In the genomic region with DNA sequence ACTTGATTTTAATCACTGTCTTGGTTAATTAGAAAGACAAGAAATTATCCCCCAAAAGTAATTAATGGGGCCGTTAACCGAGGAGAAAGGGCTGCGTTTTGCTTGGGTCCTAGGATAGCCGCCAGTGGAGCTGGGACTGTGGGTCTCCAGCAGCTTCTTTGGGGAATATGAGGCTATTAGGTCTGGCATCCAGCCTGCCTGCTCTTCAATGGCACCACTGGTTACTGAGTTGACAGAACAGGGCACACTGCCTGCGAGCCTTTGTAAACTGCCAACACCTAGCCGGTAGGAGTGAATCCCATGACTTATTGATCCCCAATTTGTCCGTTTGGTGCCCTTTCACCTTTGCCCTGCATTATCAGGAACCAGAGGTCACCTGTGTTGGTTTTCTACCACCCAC, we compare ENCODE assay signal across 13 mouse cellular contexts. TPM values are rescaled to one million over a fixed set of nuclear protein-coding genes. Genes with fewer than 3 reads are reported as not detected.
DNase-seq lines count a peak whose midpoint lies in the region; ATAC-seq and TF ChIP-seq lines count a peak whose summit lies in the region.
"Had no signal": no experiment of that assay in that cellular context is flagged by ENCODE, and none has a peak within 500 bp of the region (broad histone marks: within the 10 kb centered on the region; RNA-seq: fewer than 3 reads in every experiment).

No protein-coding gene starts in this region.

- H3K27me3 ChIP-seq in forebrain, embryonic 14.5 days (replicated peaks; ENCODE audit: control insufficient read depth, insufficient read depth, low read length) = 0 out of 2 replicates have a peak, but pooled peaks cover 2% of the 10 kb centered on the region
- peaks cover 29% of the 10 kb centered on the region for H3K27me3 ChIP-seq in forebrain, embryonic 12.5 days
- no peaks in the 10 kb centered on the region for H3K27me3 ChIP-seq in liver, postnatal 0 days (ENCODE audit: insufficient read depth, low read length)
- H3K27me3 ChIP-seq in liver, embryonic 11.5 days (replicated peaks; ENCODE audit: control insufficient read depth, insufficient read depth, low read length) = peaks cover 14% of the 10 kb centered on the region
- H3K27me3 ChIP-seq in heart, embryonic 12.5 days (replicated peaks) = peaks cover 16% of the 10 kb centered on the region; the same call in 1 of the 2 replicates

- ATAC-seq in forebrain, embryonic 14.5 days = no peak
- ATAC-seq in forebrain, embryonic 12.5 days (ENCODE audit: low FRiP score) = no peak
- peak; percentile 77 for ATAC-seq in liver, postnatal 0 days
- ATAC-seq in liver, embryonic 11.5 days (replicated peaks; ENCODE audit: low FRiP score) = no peak
- ATAC-seq in heart, embryonic 12.5 days (ENCODE audit: insufficient number of reproducible peaks, low FRiP score) = no peak
- ATAC-seq: midbrain, embryonic 16.5 days had no signal

- no peak overlapping the region for H3K4me3 ChIP-seq in forebrain, embryonic 14.5 days (ENCODE audit: low read depth, low read length)
- H3K4me3 ChIP-seq in forebrain, embryonic 12.5 days (replicated peaks) = no peak overlapping the region
- H3K4me3 ChIP-seq in liver, postnatal 0 days (ENCODE audit: low read depth, low read length) = no peak overlapping the region
- H3K4me3 ChIP-seq in liver, embryonic 11.5 days (ENCODE audit: low read depth, low read length) = no peak overlapping the region
- no peak overlapping the region for H3K4me3 ChIP-seq in heart, embryonic 12.5 days
- H3K4me3 ChIP-seq: hindbrain, embryonic 12.5 days; limb, embryonic 12.5 days; liver, embryonic 15.5 days had no signal

- WGBS in forebrain, embryonic 14.5 days = 19% methylated on average over 7 of the region's 7 CpGs
- WGBS in forebrain, embryonic 12.5 days = 37% methylated on average over 7 of the region's 7 CpGs
- 69% methylated on average over 7 of the region's 7 CpGs for WGBS in liver, postnatal 0 days (ENCODE audit: insufficient replicate concordance)
- WGBS in liver, embryonic 11.5 days = 64% methylated on average over 7 of the region's 7 CpGs
- WGBS in heart, embryonic 12.5 days = 65% methylated on average over 7 of the region's 7 CpGs

- no peaks in the 10 kb centered on the region for H3K9me3 ChIP-seq in forebrain, embryonic 14.5 days (replicated peaks; ENCODE audit: control insufficient read depth, low read length)
- no peaks in the 10 kb centered on the region for H3K9me3 ChIP-seq in forebrain, embryonic 12.5 days
- no peaks in the 10 kb centered on the region for H3K9me3 ChIP-seq in liver, postnatal 0 days (ENCODE audit: low read length)
- H3K9me3 ChIP-seq in liver, embryonic 11.5 days (ENCODE audit: control insufficient read depth, low read length) = no peaks in the 10 kb centered on the region
- no peaks in the 10 kb centered on the region for H3K9me3 ChIP-seq in heart, embryonic 12.5 days (replicated peaks)
- H3K9me3 ChIP-seq: hindbrain, embryonic 12.5 days; limb, embryonic 12.5 days; liver, embryonic 15.5 days had no signal

- peaks cover 22% of the 10 kb centered on the region for H3K4me1 ChIP-seq in forebrain, embryonic 14.5 days (ENCODE audit: control insufficient read depth, insufficient read depth, low read length)
- H3K4me1 ChIP-seq in forebrain, embryonic 12.5 days = peaks cover 18% of the 10 kb centered on the region
- H3K4me1 ChIP-seq in liver, postnatal 0 days (ENCODE audit: insufficient read depth) = peaks cover 9% of the 10 kb centered on the region; the same call in 1 of the 2 replicates
- peaks cover 6% of the 10 kb centered on the region for H3K4me1 ChIP-seq in liver, embryonic 11.5 days (replicated peaks; ENCODE audit: control insufficient read depth, insufficient read depth, low read length)
- peaks cover 20% of the 10 kb centered on the region for H3K4me1 ChIP-seq in heart, embryonic 12.5 days (replicated peaks)

- H3K9ac ChIP-seq in forebrain, embryonic 14.5 days (ENCODE audit: low read length) = no peak overlapping the region
- H3K9ac ChIP-seq in forebrain, embryonic 12.5 days = no peak overlapping the region
- H3K9ac ChIP-seq in liver, postnatal 0 days (replicated peaks) = no peak overlapping the region
- H3K9ac ChIP-seq in liver, embryonic 11.5 days (ENCODE audit: low read depth, low read length) = no peak overlapping the region
- no peak overlapping the region for H3K9ac ChIP-seq in heart, embryonic 12.5 days
- H3K9ac ChIP-seq: liver, embryonic 15.5 days had no signal

- no peak for TF ChIP-seq CTCF in liver, postnatal 0 days (IDR thresholded peaks at IDR 0.05; ENCODE audit: low read depth)

- no peak overlapping the region for H3K27ac ChIP-seq in forebrain, embryonic 14.5 days (ENCODE audit: low read depth, low read length)
- no peak overlapping the region for H3K27ac ChIP-seq in forebrain, embryonic 12.5 days
- H3K27ac ChIP-seq in liver, postnatal 0 days (ENCODE audit: low read depth) = no peak overlapping the region
- no peak overlapping the region for H3K27ac ChIP-seq in liver, embryonic 11.5 days (ENCODE audit: low read depth, low read length)
- H3K27ac ChIP-seq in heart, embryonic 12.5 days (ENCODE audit: poor library complexity, severe bottlenecking) = no peak overlapping the region
- H3K27ac ChIP-seq: hindbrain, embryonic 12.5 days; limb, embryonic 12.5 days; liver, embryonic 15.5 days had no signal

- no peaks in the 10 kb centered on the region for H3K36me3 ChIP-seq in forebrain, embryonic 14.5 days (ENCODE audit: control insufficient read depth, insufficient read depth, low read length)
- H3K36me3 ChIP-seq in forebrain, embryonic 12.5 days (replicated peaks) = no peaks in the 10 kb centered on the region
- H3K36me3 ChIP-seq in liver, postnatal 0 days (replicated peaks; ENCODE audit: insufficient read depth, low read length) = no peaks in the 10 kb centered on the region
- no peaks in the 10 kb centered on the region for H3K36me3 ChIP-seq in liver, embryonic 11.5 days (ENCODE audit: control insufficient read depth, insufficient read depth, low read length)
- H3K36me3 ChIP-seq in heart, embryonic 12.5 days = no peaks in the 10 kb centered on the region
- H3K36me3 ChIP-seq: hindbrain, embryonic 12.5 days; limb, embryonic 12.5 days; liver, embryonic 15.5 days had no signal

- 0 out of 2 replicates have a peak, but pooled peaks have one; percentile 34 for TF ChIP-seq EP300 in liver, postnatal 0 days (IDR thresholded peaks at IDR 0.05; ENCODE audit: low read depth)

- no peak overlapping the region for H3K4me2 ChIP-seq in forebrain, embryonic 14.5 days (ENCODE audit: low read length)
- H3K4me2 ChIP-seq in forebrain, embryonic 12.5 days = no peak overlapping the region
- no peak overlapping the region for H3K4me2 ChIP-seq in liver, postnatal 0 days (ENCODE audit: low read depth, low read length)
- no peak overlapping the region for H3K4me2 ChIP-seq in liver, embryonic 11.5 days
- no peak overlapping the region for H3K4me2 ChIP-seq in heart, embryonic 12.5 days
- H3K4me2 ChIP-seq: hindbrain, embryonic 12.5 days; liver, embryonic 15.5 days had no signal

- peak; percentile 65 for DNase-seq in forebrain, embryonic 14.5 days (ENCODE audit: low spot score)
- DNase-seq in liver, postnatal 0 days = peak; percentile 40
- no peak for DNase-seq in liver, embryonic 11.5 days (ENCODE audit: low spot score)
- DNase-seq in cerebellum, adult 9-10 months = peak; percentile 70
- peak; percentile 18 for DNase-seq in retina, embryonic 14.5 days (ENCODE audit: low spot score)
- DNase-seq: adrenal gland, adult 8-10 months; kidney, adult 9 months had no signal

RNA-seq across cellular contexts. Expression of gene Adam11, which starts 19.2 kb away (rescaled TPM):
- polyA plus RNA-seq in forebrain, embryonic 14.5 days (2014; fragmentation: Nextera tagmentation; extraction: Ambion mirVana) = 10.0 and 12.5 TPM in 2 replicates
- polyA plus RNA-seq in forebrain, embryonic 12.5 days (2016; fragmentation: Nextera tagmentation; extraction: Ambion mirVana) = 22.7 and 23.0 TPM in 2 replicates
- 0.20 and 0.22 TPM in 2 replicates for polyA plus RNA-seq in liver, postnatal 0 days (2015; fragmentation: Nextera tagmentation; extraction: Ambion mirVana)
- polyA plus RNA-seq in liver, embryonic 11.5 days (2014; fragmentation: Nextera tagmentation; extraction: Ambion mirVana) = 1.4 and 2.0 TPM in 2 replicates
- 9.1 and 10.0 TPM in 2 replicates for polyA plus RNA-seq in heart, embryonic 12.5 days (2016; fragmentation: Nextera tagmentation; extraction: Ambion mirVana)

RNA-seq across cellular contexts. Expression of gene Ccdc43, which starts 44.5 kb away (rescaled TPM):
- 39.4 and 42.6 TPM in 2 replicates for polyA plus RNA-seq in forebrain, embryonic 14.5 days (2014; fragmentation: Nextera tagmentation; extraction: Ambion mirVana)
- 55.1 and 57.7 TPM in 2 replicates for polyA plus RNA-seq in forebrain, embryonic 12.5 days (2016; fragmentation: Nextera tagmentation; extraction: Ambion mirVana)
- 9.5 and 9.6 TPM in 2 replicates for polyA plus RNA-seq in liver, postnatal 0 days (2015; fragmentation: Nextera tagmentation; extraction: Ambion mirVana)
- 39.9 and 42.5 TPM in 2 replicates for polyA plus RNA-seq in liver, embryonic 11.5 days (2014; fragmentation: Nextera tagmentation; extraction: Ambion mirVana)
- polyA plus RNA-seq in heart, embryonic 12.5 days (2016; fragmentation: Nextera tagmentation; extraction: Ambion mirVana) = 46.4 and 46.5 TPM in 2 replicates
